Mouse (Mus musculus) forelimb bud, embryonic 11.5 days (tissue): Measurements from ENCODE around the gene Cdh3.
A peak's percentile ranks its signal among the peaks of the same experiment; 100 is the strongest.

Experiments
- DNase-seq: peaks from one replicate; pipeline ENCODE4 v3.0.0-alpha.2; 2012; ENCODE audit warnings: low read depth, low spot score

The Cdh3 gene

GRCm38 (mm10) chr8:106510365-106510975 is at the start of gene Cdh3:
Gene Cdh3 (plus strand): TSS chr8:106510891.
- DNase-seq, result peak; percentile 74

GRCm38 (mm10) chr8:106462131-106462530 is 48.6 kb upstream of the Cdh3 start:
- no peak for DNase-seq

- no peak for DNase-seq
These were observed 46.9 kb upstream of the Cdh3 start for GRCm38 (mm10) chr8:106463795-106464194.

- peak; percentile 80 for DNase-seq
These were observed 41.2 kb upstream of the Cdh3 start for GRCm38 (mm10) chr8:106469485-106469884.

GRCm38 (mm10) chr8:106474001-106474400 is 36.7 kb upstream of the Cdh3 start:
- DNase-seq, result no peak

GRCm38 (mm10) chr8:106500018-106500685 is 10.5 kb upstream of the Cdh3 start, which contains the start of gene 6030452D12Rik:
Gene 6030452D12Rik (plus strand): TSS chr8:106500522.
- no peak for DNase-seq

- no peak for DNase-seq
These were observed 6.5 kb upstream of the Cdh3 start for GRCm38 (mm10) chr8:106504241-106504640.

GRCm38 (mm10) chr8:106505328-106505965 is 5.2 kb upstream of the Cdh3 start:
- no peak for DNase-seq

GRCm38 (mm10) chr8:106506106-106506505 is 4.6 kb upstream of the Cdh3 start:
- DNase-seq, result no peak

GRCm38 (mm10) chr8:106507761-106508331 is 2.8 kb upstream of the Cdh3 start:
- DNase-seq, result peak; percentile 80

- no peak for DNase-seq
These were observed 2.2 kb upstream of the Cdh3 start for GRCm38 (mm10) chr8:106508456-106508855.

- no peak for DNase-seq
These were observed 1.5 kb upstream of the Cdh3 start for GRCm38 (mm10) chr8:106509079-106509780.

GRCm38 (mm10) chr8:106511065-106511501 is 392 bp downstream of the Cdh3 start:
- no peak for DNase-seq

GRCm38 (mm10) chr8:106511531-106512041 is 895 bp downstream of the Cdh3 start:
- DNase-seq, result peak; percentile 68

GRCm38 (mm10) chr8:106512475-106513150 is 1.9 kb downstream of the Cdh3 start:
- DNase-seq, result peak; percentile 52

GRCm38 (mm10) chr8:106515946-106516479 is 5.3 kb downstream of the Cdh3 start:
- no peak for DNase-seq

- DNase-seq, result no peak
These were observed 5.9 kb downstream of the Cdh3 start for GRCm38 (mm10) chr8:106516581-106516980.

- DNase-seq, result no peak
These were observed 8.1 kb downstream of the Cdh3 start for GRCm38 (mm10) chr8:106518763-106519162.

- no peak for DNase-seq
These were observed 9.9 kb downstream of the Cdh3 start for GRCm38 (mm10) chr8:106520578-106520977.

GRCm38 (mm10) chr8:106521845-106522244 is 11.2 kb downstream of the Cdh3 start:
- DNase-seq, result no peak

- no peak for DNase-seq
These were observed 16.0 kb downstream of the Cdh3 start for GRCm38 (mm10) chr8:106526725-106527124.
